Mouse (Mus musculus) spleen, adult 2 months (tissue): ENCODE measurements around the gene Bsn. TPM values are rescaled to one million over a fixed set of nuclear protein-coding genes. Genes with fewer than 3 reads are reported as not detected.

Experiments
- DNase-seq, 2 experiments: peaks; one replicate each; pipeline versions ENCODE4 v3.0.0 to v3.0.0-alpha.2; 2012 to 2021; ENCODE audit warnings: low spot score in 2 of 2, low read depth in 1 of 2
- H3K27ac ChIP-seq: fragments of 200-500 bp; 2 replicates; pipeline ENCODE4 v1.5.1; 2012; ENCODE audit warnings: low read length, inconsistent platforms; ENCODE audit not compliant: insufficient read depth
- H3K27me3 ChIP-seq: fragments of 200-500 bp; 2 replicates; pipeline ENCODE4 v1.6.1; 2012; ENCODE audit warnings: mild to moderate bottlenecking, moderate library complexity, low read length, inconsistent platforms; ENCODE audit not compliant: control insufficient read depth, insufficient read depth
- H3K36me3 ChIP-seq: fragments of 200-500 bp; 2 replicates; pipeline ENCODE4 v1.6.1; 2012; ENCODE audit warnings: mild to moderate bottlenecking, low read length, inconsistent platforms; ENCODE audit not compliant: control insufficient read depth, insufficient read depth
- H3K4me1 ChIP-seq: fragments of 200-500 bp; 2 replicates; pipeline ENCODE4 v1.6.1; 2011; ENCODE audit warnings: inconsistent platforms; ENCODE audit not compliant: control insufficient read depth, insufficient read depth, insufficient read length
- H3K4me3 ChIP-seq: fragments of 200-500 bp; 2 replicates; pipeline ENCODE4 v1.5.1; 2011; ENCODE audit warnings: mild to moderate bottlenecking, inconsistent platforms; ENCODE audit not compliant: insufficient read depth, insufficient read length; ENCODE audit errors: extremely low read depth
- CTCF ChIP-seq: fragments of 200-500 bp; IDR thresholded peaks from 2 replicates; pipeline ENCODE4 v1.5.1; 2011; ENCODE audit warnings: mild to moderate bottlenecking, inconsistent platforms; ENCODE audit not compliant: insufficient read depth, insufficient read length, insufficient replicate concordance; ENCODE audit errors: extremely low read depth
- POLR2A ChIP-seq: fragments of 200-500 bp; IDR thresholded peaks from 2 replicates; pipeline ENCODE4 v1.6.1; 2011; ENCODE audit warnings: low read depth, low read length, inconsistent platforms
- WGBS: fragments of 180-500 bp; shearing (Covaris S2); methylation state at CpG from one replicate; pipeline ENCODE4 v1.1.7; 2018; 5-methylcytosine and 5-hydroxymethylcytosine counted together
- polyA plus RNA-seq: library from polyadenylated mRNA; depleted of rRNA; stranded (reverse); fragments of >200 nt; gene quantifications from 2 replicates; pipeline ENCODE4 v1.2.3, GENCODE M21; 2012; rRNA removed

The Bsn gene
- polyA plus RNA-seq = 0.57 and 0.67 TPM in 2 replicates

DNA sequence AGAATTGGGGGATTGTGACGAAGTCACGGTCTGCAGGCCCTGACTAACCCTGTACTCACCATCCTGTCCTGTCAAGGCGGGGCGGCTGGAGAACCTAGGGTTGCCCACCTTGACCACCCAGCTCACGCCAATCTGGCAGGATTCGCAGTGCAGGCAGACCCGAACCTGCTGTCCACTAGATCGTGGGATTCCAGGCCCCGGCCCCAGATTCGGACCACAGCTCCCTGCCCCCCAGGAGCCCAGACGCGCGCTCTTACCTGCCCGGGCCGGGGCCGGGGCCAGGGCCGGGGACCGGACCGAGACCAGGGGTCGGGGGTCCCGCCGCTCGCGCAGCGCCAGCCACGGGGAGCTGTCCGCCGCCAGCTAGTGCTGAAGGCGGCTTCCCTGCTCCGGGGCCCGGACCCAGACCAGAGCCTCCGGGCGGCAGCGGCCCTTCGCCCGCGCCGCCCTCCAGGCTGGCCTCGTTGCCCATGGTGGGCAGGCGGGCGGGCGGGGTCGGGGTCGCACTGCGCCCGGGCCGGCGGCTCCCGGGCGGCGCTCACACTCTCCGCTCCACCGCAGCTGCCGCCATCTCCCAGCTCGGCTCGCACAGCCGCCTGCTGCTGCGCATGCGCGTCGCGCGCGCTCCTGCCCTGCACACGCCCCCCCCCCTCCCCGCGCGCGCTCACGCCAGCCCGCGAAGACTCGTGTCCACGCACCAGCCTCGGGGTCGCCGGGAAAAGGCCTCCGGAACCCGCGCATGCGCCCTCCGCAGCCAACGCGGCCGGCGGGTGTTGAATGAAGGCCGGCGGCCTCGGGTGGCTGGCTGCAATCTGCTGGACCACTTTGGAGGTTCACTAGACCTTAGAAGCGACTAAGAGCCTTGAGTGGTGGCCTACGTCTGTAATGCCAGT, at the start of gene Bsn:
TSS of gene Bsn (minus strand) at position 598 of the 893 bp plus-strand sequence.
- peak within 1 kb of the TSS; percentile 52; the same call in 1 of the 2 replicates for H3K4me3 ChIP-seq
- TF ChIP-seq CTCF (no peak), POLR2A (no peak)
- DNase-seq = peak in 1 of 2 experiments; percentile 31
- no peak within 1 kb of the TSS for H3K27ac ChIP-seq
- WGBS = 4% methylated on average over 84 of the region's 91 CpGs
- no peaks in the 10 kb centered on the region; the same call in none of the 2 replicates for H3K4me1 ChIP-seq
- peaks cover 8% of the 10 kb centered on the region for H3K27me3 ChIP-seq
- H3K36me3 ChIP-seq = no peaks in the 10 kb centered on the region

DNA sequence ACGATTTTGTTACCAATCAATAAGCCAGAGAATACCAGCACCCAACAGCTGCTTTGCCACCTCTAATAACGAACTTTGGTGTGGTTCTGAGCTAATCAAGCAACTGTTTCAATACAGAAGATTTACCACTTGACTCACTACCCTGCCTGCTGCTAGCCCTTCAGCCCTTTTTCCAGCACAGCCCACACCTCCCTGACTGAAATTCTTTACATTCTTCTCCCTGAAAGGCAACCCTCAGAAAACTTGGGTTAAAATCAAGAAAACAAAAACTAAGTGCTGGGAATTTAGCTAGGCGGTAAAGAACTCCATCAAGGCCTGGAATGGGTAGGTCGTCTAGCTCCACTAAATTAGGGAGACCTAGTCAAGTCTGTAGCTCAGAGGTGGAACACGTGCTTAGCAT, 49.8 kb upstream of the Bsn start:
- Histone ChIP-seq H3K27ac (no peak overlapping the region), H3K4me3 (no peak overlapping the region), H3K27me3 (no peaks in the 10 kb centered on the region), H3K4me1 (no peaks in the 10 kb centered on the region), H3K36me3 (no peaks in the 10 kb centered on the region; the same call in 1 of the 2 replicates)
- 91% methylated on average over 5 of the region's 5 CpGs for WGBS
- TF ChIP-seq CTCF (no peak), POLR2A (no peak)
- no peak for DNase-seq

DNA sequence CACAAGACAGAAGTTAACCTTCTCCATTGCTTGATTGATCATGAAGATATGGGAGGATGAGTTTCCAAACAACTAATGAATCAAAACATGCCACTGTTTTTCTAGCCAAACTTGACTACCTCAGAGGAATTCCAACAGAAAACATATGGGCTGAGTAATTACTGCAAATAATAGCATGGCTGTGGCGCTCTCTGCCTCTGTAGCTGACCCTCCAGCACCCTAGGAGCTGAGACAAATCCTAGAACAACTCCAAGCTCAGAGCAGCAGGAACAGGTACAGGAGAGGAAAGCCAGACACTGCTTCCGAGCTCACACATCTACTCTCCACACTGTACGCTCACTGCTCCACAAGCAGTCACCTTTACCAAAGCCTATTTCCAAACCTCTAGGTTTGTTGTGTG, 48.6 kb upstream of the Bsn start:
- H3K27ac ChIP-seq = no peak overlapping the region
- 98% methylated on average over 3 of the region's 3 CpGs for WGBS

DNA sequence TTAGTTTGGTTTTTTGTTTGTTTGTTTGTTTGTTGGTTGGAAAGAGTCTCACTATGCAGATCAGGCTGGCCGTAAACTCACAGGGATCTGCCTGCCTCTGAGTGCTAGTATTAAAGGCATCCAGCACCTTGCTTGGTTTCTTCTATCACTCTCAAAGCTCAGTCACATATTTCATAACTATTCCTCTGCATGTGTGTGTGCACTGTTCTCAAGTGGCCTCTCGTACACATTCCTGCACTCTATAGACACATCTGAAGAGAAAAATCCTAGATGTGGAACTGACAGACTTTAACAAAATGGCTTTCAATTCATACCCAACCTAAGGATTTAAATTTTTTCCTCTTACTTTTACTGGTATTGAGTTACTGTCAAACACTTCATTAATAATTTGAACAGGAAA, 48.2 kb upstream of the Bsn start:
- no peak for DNase-seq
- H3K4me3 ChIP-seq = no peak overlapping the region
- no peak overlapping the region for H3K27ac ChIP-seq
- 91% methylated on average over 2 of the region's 2 CpGs for WGBS
- H3K4me1 ChIP-seq = no peaks in the 10 kb centered on the region
- no peak for TF ChIP-seq CTCF
- no peak for TF ChIP-seq POLR2A
- H3K27me3 ChIP-seq = no peaks in the 10 kb centered on the region
- no peaks in the 10 kb centered on the region for H3K36me3 ChIP-seq

More for the DNA sequence above, 48.6 kb upstream of the Bsn start:
- H3K27me3 ChIP-seq = no peaks in the 10 kb centered on the region
- no peak for TF ChIP-seq POLR2A
- no peak for TF ChIP-seq CTCF
- H3K4me3 ChIP-seq = no peak overlapping the region
- no peaks in the 10 kb centered on the region for H3K36me3 ChIP-seq
- H3K4me1 ChIP-seq = no peaks in the 10 kb centered on the region
- no peak for DNase-seq

DNA sequence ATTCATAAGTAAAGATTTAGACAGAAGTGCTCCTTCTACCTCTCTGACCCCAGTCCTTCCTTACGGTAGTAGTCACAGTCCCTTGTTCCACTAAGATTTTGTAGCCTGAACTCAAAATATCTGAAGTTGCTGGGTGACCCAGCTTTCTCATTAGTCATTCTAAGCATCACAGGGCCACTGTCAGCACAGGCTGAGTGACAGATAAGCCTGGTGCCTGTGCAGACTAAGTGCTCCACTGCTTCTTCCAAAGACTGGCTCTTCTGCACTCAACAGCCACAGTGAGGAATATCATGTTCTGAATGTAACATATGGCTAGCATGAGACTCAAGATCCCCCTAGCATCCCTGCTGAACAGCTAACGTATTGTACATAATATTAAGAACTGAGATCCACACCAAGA, 44.5 kb upstream of the Bsn start:
- TF ChIP-seq CTCF = no peak
- no peak for TF ChIP-seq POLR2A
- no peak for DNase-seq
- 91% methylated on average over 2 of the region's 2 CpGs for WGBS
- Histone ChIP-seq H3K27ac (no peak overlapping the region), H3K27me3 (no peaks in the 10 kb centered on the region), H3K4me1 (no peaks in the 10 kb centered on the region), H3K36me3 (no peaks in the 10 kb centered on the region), H3K4me3 (no peak overlapping the region)

DNA sequence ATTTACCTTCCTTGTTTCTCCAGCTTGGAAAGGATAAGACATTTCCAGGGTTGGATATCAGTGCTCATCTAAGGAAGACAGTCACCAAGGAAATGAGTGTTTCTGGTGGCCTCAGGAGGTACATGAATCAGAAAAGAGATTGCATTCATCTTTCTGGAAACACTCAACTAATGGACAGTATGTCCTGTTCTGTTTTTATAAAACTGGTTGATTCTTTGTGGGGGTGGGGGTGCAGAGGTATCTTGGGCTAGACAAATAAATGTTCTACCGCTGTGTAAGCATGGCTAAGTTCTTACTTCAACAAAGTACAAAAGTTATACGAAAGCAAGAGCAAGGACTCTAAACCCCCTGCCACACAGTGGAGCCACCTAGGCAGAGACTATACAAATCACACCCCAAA, 42.7 kb upstream of the Bsn start:
- Histone ChIP-seq H3K36me3 (no peaks in the 10 kb centered on the region), H3K27me3 (no peaks in the 10 kb centered on the region), H3K4me1 (no peaks in the 10 kb centered on the region), H3K4me3 (no peak overlapping the region), H3K27ac (no peak overlapping the region)
- TF ChIP-seq CTCF (no peak), POLR2A (no peak)
- 93% methylated on average over 2 of the region's 2 CpGs for WGBS
- no peak for DNase-seq
